Mouse (Mus musculus) testis, adult 2 months (tissue): ENCODE data around the gene Pacs1. TPM values are rescaled to one million over a fixed set of nuclear protein-coding genes. Genes with fewer than 3 reads are reported as not detected.

ENCODE experiments used
- H3K27ac ChIP-seq: fragments of 200-500 bp; 2 replicates; pipeline ENCODE4 v1.5.1; 2012; ENCODE audit warnings: low read depth, low read length; ENCODE audit not compliant: control insufficient read depth, insufficient read depth
- H3K27me3 ChIP-seq: fragments of 200-500 bp; 2 replicates; pipeline ENCODE4 v1.6.1; 2012; ENCODE audit warnings: mild to moderate bottlenecking, low read length, moderate library complexity; ENCODE audit not compliant: control insufficient read depth, insufficient read depth
- H3K36me3 ChIP-seq: fragments of 200-500 bp; 2 replicates; pipeline ENCODE4 v1.6.1; 2012; ENCODE audit warnings: mild to moderate bottlenecking, low read length; ENCODE audit not compliant: control insufficient read depth, insufficient read depth
- H3K4me1 ChIP-seq: fragments of 200-500 bp; 2 replicates; pipeline ENCODE4 v1.6.1; 2012; ENCODE audit warnings: low read length; ENCODE audit not compliant: control insufficient read depth, insufficient read depth
- H3K4me3 ChIP-seq: fragments of 200-500 bp; 2 replicates; pipeline ENCODE4 v1.5.1; 2012; ENCODE audit warnings: low read depth, mild to moderate bottlenecking, low read length, moderate library complexity, mixed read lengths; ENCODE audit not compliant: control insufficient read depth
- CTCF ChIP-seq: fragments of 200-500 bp; IDR thresholded peaks from 2 replicates; pipeline ENCODE4 v1.5.1; 2012; ENCODE audit warnings: low read depth, mild to moderate bottlenecking, inconsistent platforms, low read length, moderate library complexity; ENCODE audit not compliant: control insufficient read depth, insufficient read depth, insufficient replicate concordance
- POLR2A ChIP-seq: fragments of 200-500 bp; IDR thresholded peaks from 2 replicates; pipeline ENCODE4 v1.6.1; 2012; ENCODE audit warnings: low read depth, mild to moderate bottlenecking, inconsistent platforms, low read length, moderate library complexity; ENCODE audit not compliant: control insufficient read depth
- polyA plus RNA-seq: library from polyadenylated mRNA; depleted of rRNA; stranded (reverse); fragments of >200 nt; gene quantifications from 2 replicates; pipeline ENCODE4 v1.2.3, GENCODE M21; 2012; rRNA removed

Gene Pacs1
- polyA plus RNA-seq, 1 experiment = 169 TPM

DNA sequence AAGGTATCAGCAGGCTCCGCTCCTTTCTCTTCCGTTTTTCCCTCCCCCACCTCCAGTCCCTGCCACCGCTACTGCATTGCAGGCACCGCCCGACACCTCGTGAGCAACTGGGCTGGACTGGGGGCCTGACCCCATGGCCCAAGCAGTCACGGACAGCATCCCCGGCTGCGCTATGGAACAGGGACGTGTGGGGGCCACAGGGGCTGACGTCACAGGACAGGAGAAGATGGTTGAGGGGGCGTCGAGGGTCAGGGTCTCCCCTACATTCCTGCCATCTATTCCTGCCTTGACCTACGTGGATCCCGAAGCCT is 188.1 kb downstream of the Pacs1 start:
- H3K4me3 ChIP-seq = no peak overlapping the region
- TF ChIP-seq POLR2A (no peak), CTCF (no peak)
- no peaks in the 10 kb centered on the region; the same call in none of the 2 replicates for H3K27me3 ChIP-seq
- H3K36me3 ChIP-seq = no peaks in the 10 kb centered on the region
- no peak overlapping the region for H3K27ac ChIP-seq
- H3K4me1 ChIP-seq = peaks cover 23% of the 10 kb centered on the region

DNA sequence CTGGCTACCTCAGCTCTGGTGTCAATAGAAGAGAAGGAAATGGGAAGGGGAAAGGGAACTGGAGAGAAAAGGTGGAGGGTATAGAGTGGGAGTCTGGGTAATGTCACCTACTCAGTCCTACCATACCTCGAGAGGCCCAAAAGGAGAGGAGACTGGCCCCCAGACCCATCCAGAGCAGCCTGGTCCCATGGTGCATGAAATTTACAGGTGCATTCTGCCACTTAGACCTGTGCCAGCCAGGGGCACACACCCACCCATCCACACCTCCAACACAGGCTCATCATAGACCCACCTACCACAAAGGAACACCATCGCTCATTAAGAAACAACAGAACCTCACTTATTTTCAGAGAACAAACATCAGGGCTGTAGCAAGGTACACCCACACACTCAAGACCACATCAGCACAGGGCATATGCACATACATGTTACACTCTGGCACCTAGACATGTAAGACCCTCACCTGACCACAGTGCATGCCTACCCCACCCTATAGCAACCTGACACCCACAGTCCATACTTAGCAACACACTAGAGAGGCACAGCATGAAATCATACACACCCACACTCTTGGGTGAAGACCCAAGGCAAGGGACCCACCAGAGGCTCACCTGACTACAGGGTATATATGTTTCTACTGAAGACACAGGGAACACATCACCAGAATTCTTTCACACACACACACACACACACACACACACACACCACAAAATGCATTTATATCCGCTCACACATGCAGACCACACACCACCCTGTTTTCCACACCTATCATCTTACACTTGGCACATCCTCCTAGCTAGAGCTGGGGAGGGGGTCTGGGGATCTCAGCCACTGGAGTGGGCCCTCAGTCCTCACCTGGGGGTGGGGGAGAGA is 188.7 kb downstream of the Pacs1 start:
- no peaks in the 10 kb centered on the region; the same call in none of the 2 replicates for H3K27me3 ChIP-seq
- peaks cover 20% of the 10 kb centered on the region for H3K4me1 ChIP-seq
- H3K4me3 ChIP-seq = no peak overlapping the region
- no peak overlapping the region for H3K27ac ChIP-seq
- no peaks in the 10 kb centered on the region for H3K36me3 ChIP-seq
- TF ChIP-seq POLR2A (no peak), CTCF (no peak)

Other genes with a start within 250 kb of the Pacs1 start
- gene Slc29a2, start 249.3 kb downstream of the Pacs1 start, polyA plus RNA-seq = 4.9 and 5.2 TPM in 2 replicates
- 3.7 and 4.2 TPM in 2 replicates for gene B4gat1, start 234.3 kb downstream of the Pacs1 start, polyA plus RNA-seq
- gene AC124502.3, start 234.2 kb downstream of the Pacs1 start, polyA plus RNA-seq = 0.61 and 0.98 TPM in 2 replicates
- 200 and 216 TPM in 2 replicates for gene Brms1, start 231.8 kb downstream of the Pacs1 start, polyA plus RNA-seq
- gene Rin1, start 222.6 kb downstream of the Pacs1 start, polyA plus RNA-seq = 27.1 and 27.5 TPM in 2 replicates
- gene Cd248, start 205.0 kb downstream of the Pacs1 start, polyA plus RNA-seq = 2.5 and 2.9 TPM in 2 replicates
- gene Tmem151a, start 187.6 kb downstream of the Pacs1 start, polyA plus RNA-seq = 22.5 and 22.6 TPM in 2 replicates
- gene Yif1a, start 184.6 kb downstream of the Pacs1 start, polyA plus RNA-seq = 134 and 144 TPM in 2 replicates
- gene Cnih2, start 174.6 kb downstream of the Pacs1 start, polyA plus RNA-seq = 42.8 and 43.5 TPM in 2 replicates
- gene Rab1b, start 166.0 kb downstream of the Pacs1 start, polyA plus RNA-seq = 113 and 124 TPM in 2 replicates
- gene Klc2, start 154.6 kb downstream of the Pacs1 start, polyA plus RNA-seq = 92.7 and 92.9 TPM in 2 replicates
- gene Sf3b2, start 22.3 kb upstream of the Pacs1 start, polyA plus RNA-seq = 92.2 and 93.4 TPM in 2 replicates
- 2.2 and 2.4 TPM in 2 replicates for gene Gal3st3, start 25.2 kb upstream of the Pacs1 start, polyA plus RNA-seq
- gene Catsper1, start 62.6 kb upstream of the Pacs1 start, polyA plus RNA-seq = 219 and 262 TPM in 2 replicates
- 0.85 and 1.5 TPM in 2 replicates for gene Cst6, start 76.5 kb upstream of the Pacs1 start, polyA plus RNA-seq
- gene Eif1ad, start 93.6 kb upstream of the Pacs1 start, polyA plus RNA-seq = 24.5 and 26.9 TPM in 2 replicates
- 105 and 120 TPM in 2 replicates for gene Banf1, start 94.0 kb upstream of the Pacs1 start, polyA plus RNA-seq
- 27.4 and 32.8 TPM in 2 replicates for gene Sart1, start 115.6 kb upstream of the Pacs1 start, polyA plus RNA-seq
- 353 and 423 TPM in 2 replicates for gene Tsga10ip, start 129.4 kb upstream of the Pacs1 start, polyA plus RNA-seq
- gene Drap1, start 151.9 kb upstream of the Pacs1 start, polyA plus RNA-seq = 290 and 345 TPM in 2 replicates
- gene AI837181, start 152.0 kb upstream of the Pacs1 start, polyA plus RNA-seq = 82.3 and 88.1 TPM in 2 replicates
- 3.2 TPM in 2 replicates for gene Fosl1, start 174.4 kb upstream of the Pacs1 start, polyA plus RNA-seq
- 0.65 and 0.89 TPM in 2 replicates for gene Ccdc85b, start 184.8 kb upstream of the Pacs1 start, polyA plus RNA-seq
- 70.0 and 71.3 TPM in 2 replicates for gene Fibp, start 187.5 kb upstream of the Pacs1 start, polyA plus RNA-seq
- gene Ctsw, start 195.4 kb upstream of the Pacs1 start, polyA plus RNA-seq = 0.14 TPM in 1 of 2 replicates, not detected in the other
- gene Efemp2, start 200.8 kb upstream of the Pacs1 start, polyA plus RNA-seq = 17.3 and 17.6 TPM in 2 replicates
- gene Mus81, start 215.3 kb upstream of the Pacs1 start, polyA plus RNA-seq = 55.3 and 69.7 TPM in 2 replicates
- gene Cfl1, start 217.3 kb upstream of the Pacs1 start, polyA plus RNA-seq = 225 and 243 TPM in 2 replicates
- gene 1700020D05Rik, start 230.7 kb upstream of the Pacs1 start, polyA plus RNA-seq = 289 and 311 TPM in 2 replicates
- 11.0 and 12.7 TPM in 2 replicates for gene Snx32, start 237.4 kb upstream of the Pacs1 start, polyA plus RNA-seq